8 mouse cellular contexts compared by ENCODE assay signal in the genomic region with DNA sequence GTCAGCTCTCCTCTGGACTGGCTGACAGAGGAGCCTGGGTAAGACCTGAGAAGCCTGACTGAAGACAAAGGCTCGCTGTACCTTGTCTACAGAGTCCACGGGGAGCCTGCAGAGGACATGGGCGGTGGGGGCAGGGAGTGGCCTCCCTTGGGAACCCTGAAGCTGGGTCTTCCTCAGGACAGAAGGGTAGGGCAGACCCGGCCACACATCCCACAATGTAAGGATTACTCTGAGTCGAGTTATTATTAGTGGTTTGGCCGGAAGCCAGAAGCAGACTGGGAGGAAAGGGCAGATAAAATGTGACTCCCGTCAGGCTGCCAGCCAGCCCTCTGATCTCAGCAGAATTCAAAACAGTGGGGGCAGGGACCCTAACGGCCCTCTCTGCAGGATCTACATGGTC. TPM values are rescaled to one million over a fixed set of nuclear protein-coding genes. Genes with fewer than 3 reads are reported as not detected.
DNase-seq lines count a peak whose midpoint lies in the region; ATAC-seq and TF ChIP-seq lines count a peak whose summit lies in the region.

No protein-coding gene starts in this region.

- no peak overlapping the region for H3K4me3 ChIP-seq in embryonic facial prominence, embryonic 14.5 days (ENCODE audit: low read depth, low read length)
- H3K4me3 ChIP-seq in heart, postnatal 0 days (ENCODE audit: low read depth, low read length) = no peak overlapping the region
- no peak overlapping the region for H3K4me3 ChIP-seq in stomach, postnatal 0 days (ENCODE audit: low read depth, low read length)

- no peaks in the 10 kb centered on the region for H3K9me3 ChIP-seq in embryonic facial prominence, embryonic 14.5 days (ENCODE audit: control insufficient read depth, low read length)
- H3K9me3 ChIP-seq in heart, postnatal 0 days (replicated peaks; ENCODE audit: control insufficient read depth, low read length) = no peaks in the 10 kb centered on the region
- no peaks in the 10 kb centered on the region for H3K9me3 ChIP-seq in stomach, postnatal 0 days (ENCODE audit: control insufficient read depth, low read length)

- no peaks in the 10 kb centered on the region for H3K27me3 ChIP-seq in embryonic facial prominence, embryonic 14.5 days (replicated peaks; ENCODE audit: control insufficient read depth, insufficient read depth, low read length)
- no peaks in the 10 kb centered on the region for H3K27me3 ChIP-seq in heart, postnatal 0 days (ENCODE audit: control insufficient read depth, insufficient read depth, low read length)
- no peaks in the 10 kb centered on the region for H3K27me3 ChIP-seq in stomach, postnatal 0 days (ENCODE audit: control insufficient read depth, insufficient read depth, low read length)

- no peaks in the 10 kb centered on the region for H3K36me3 ChIP-seq in embryonic facial prominence, embryonic 14.5 days (ENCODE audit: control insufficient read depth, insufficient read depth, low read length)
- H3K36me3 ChIP-seq in heart, postnatal 0 days (replicated peaks; ENCODE audit: control insufficient read depth, insufficient read depth, low read length) = no peaks in the 10 kb centered on the region
- no peaks in the 10 kb centered on the region for H3K36me3 ChIP-seq in stomach, postnatal 0 days (ENCODE audit: control insufficient read depth, insufficient read depth, low read length)

- no peak overlapping the region for H3K27ac ChIP-seq in embryonic facial prominence, embryonic 14.5 days (replicated peaks; ENCODE audit: low read depth, low read length)
- peak overlapping the region; percentile 97 for H3K27ac ChIP-seq in heart, postnatal 0 days (ENCODE audit: low read depth)
- H3K27ac ChIP-seq in stomach, postnatal 0 days (replicated peaks) = peak overlapping the region; percentile 75

- peaks cover 37% of the 10 kb centered on the region for H3K4me1 ChIP-seq in embryonic facial prominence, embryonic 14.5 days (ENCODE audit: control insufficient read depth, insufficient read depth, low read length)
- peaks cover 71% of the 10 kb centered on the region for H3K4me1 ChIP-seq in heart, postnatal 0 days (ENCODE audit: control insufficient read depth, insufficient read depth)
- H3K4me1 ChIP-seq in stomach, postnatal 0 days (replicated peaks; ENCODE audit: control insufficient read depth, insufficient read depth) = peaks cover 12% of the 10 kb centered on the region

- no peak overlapping the region for H3K9ac ChIP-seq in embryonic facial prominence, embryonic 14.5 days (ENCODE audit: low read depth, low read length)
- peak overlapping the region; percentile 45 for H3K9ac ChIP-seq in heart, postnatal 0 days (replicated peaks; ENCODE audit: low read depth, low read length)
- H3K9ac ChIP-seq in stomach, postnatal 0 days (ENCODE audit: low read length) = peak overlapping the region; percentile 53

- H3K4me2 ChIP-seq in embryonic facial prominence, embryonic 14.5 days (ENCODE audit: low read depth, low read length) = peak overlapping the region; percentile 11; the same call in 1 of the 2 replicates
- peak overlapping the region; percentile 42 for H3K4me2 ChIP-seq in heart, postnatal 0 days (ENCODE audit: low read depth, low read length)
- peak overlapping the region; percentile 35 for H3K4me2 ChIP-seq in stomach, postnatal 0 days (replicated peaks; ENCODE audit: low read depth)

- peak; percentile 48; the same call in 1 of the 2 replicates for ATAC-seq in embryonic facial prominence, embryonic 14.5 days (ENCODE audit: low read depth)
- ATAC-seq in heart, postnatal 0 days (ENCODE audit: insufficient read depth, low read depth) = peak; percentile 72
- ATAC-seq in stomach, postnatal 0 days (ENCODE audit: low FRiP score, low TSS enrichment) = peak; percentile 38

- TF ChIP-seq CTCF in heart, postnatal 0 days (IDR thresholded peaks at IDR 0.05; ENCODE audit: low read depth) = no peak
- TF ChIP-seq CTCF in stomach, postnatal 0 days (IDR thresholded peaks at IDR 0.05; ENCODE audit: low read depth) = no peak

- peak; percentile 85 for TF ChIP-seq EP300 in heart, postnatal 0 days (IDR thresholded peaks at IDR 0.05; ENCODE audit: low read depth)
- TF ChIP-seq EP300 in stomach, postnatal 0 days (optimal IDR thresholded peaks at IDR 0.05) = no peak

- WGBS in embryonic facial prominence, embryonic 14.5 days = 6% methylated on average over 8 of the region's 8 CpGs
- WGBS in heart, postnatal 0 days = 2% methylated on average over 8 of the region's 8 CpGs
- 6% methylated on average over 8 of the region's 8 CpGs for WGBS in stomach, postnatal 0 days

- peak; percentile 62 for DNase-seq in embryo, embryonic 10 days (ENCODE audit: low spot score)
- DNase-seq in embryo, embryonic 9.5 days (ENCODE audit: extremely low spot score) = no peak
- peak; percentile 92 for DNase-seq in embryonic facial prominence, embryonic 14.5 days (ENCODE audit: low spot score)
- peak; percentile 93 for DNase-seq in heart, postnatal 0 days (ENCODE audit: low spot score)
- peak; percentile 92 for DNase-seq in kidney, postnatal 14 days
- peak; percentile 81 to 83 for DNase-seq in lung, postnatal 4 days
- DNase-seq in stomach, postnatal 0 days (ENCODE audit: low spot score) = peak; percentile 84
- no peak for DNase-seq in layer of hippocampus, adult 9-10 months (ENCODE audit: low spot score)

RNA-seq across cellular contexts. Expression of gene Ccdc85c, which starts 30.4 kb away (rescaled TPM):
- 4.2 and 4.7 TPM in 2 replicates for polyA plus RNA-seq in embryonic facial prominence, embryonic 14.5 days (2014; fragmentation: Nextera tagmentation; extraction: Ambion mirVana)
- 44.7 and 56.2 TPM in 2 replicates for total RNA-seq in heart, postnatal 0 days (2014; rRNA removed; ENCODE audit: low replicate concordance)
- polyA plus RNA-seq in heart, postnatal 0 days (2015; fragmentation: Nextera tagmentation; extraction: Ambion mirVana) = 6.9 and 7.8 TPM in 2 replicates
- polyA plus RNA-seq in stomach, postnatal 0 days (2015; fragmentation: Nextera tagmentation; extraction: Ambion mirVana) = 6.7 and 7.0 TPM in 2 replicates

Comparison
In these comparisons a context has a peak if more than half of its experiments do, and no peak if none do; other contexts are left out.
1. DNase-seq: peak in embryo, embryonic 10 days (single experiment), embryonic facial prominence, embryonic 14.5 days (single experiment), heart, postnatal 0 days (single experiment), kidney, postnatal 14 days (single experiment), lung, postnatal 4 days (2 of 2) and stomach, postnatal 0 days (single experiment); none in embryo, embryonic 9.5 days (single experiment) and layer of hippocampus, adult 9-10 months (single experiment).
2. Peak in every context shown above with its lines, with median percentiles within 50 percentile points of each other: ATAC-seq and H3K4me2 ChIP-seq.